Mouse (Mus musculus) NIH3T3 (cell line): ENCODE data around the gene Wdr92.
A peak's percentile ranks its signal among the peaks of the same experiment; 100 is the strongest.

Source experiments
- DNase-seq: peaks from one replicate; pipeline ENCODE4 v3.0.0-alpha.2; 2012; ENCODE audit warnings: low read depth

The Wdr92 gene

GRCm38 (mm10) chr11:17181807-17182206, at the start of gene Wdr92:
Gene Wdr92 (plus strand): TSS chr11:17182107.
- no peak for DNase-seq

- DNase-seq = no peak
These were observed 46.3 kb upstream of the Wdr92 start for GRCm38 (mm10) chr11:17135638-17136037.

- DNase-seq = no peak
These were observed 43.4 kb upstream of the Wdr92 start for GRCm38 (mm10) chr11:17138306-17139033.

GRCm38 (mm10) chr11:17158858-17159737, 22.8 kb upstream of the Wdr92 start, which contains the start of gene Ppp3r1:
Gene Ppp3r1 (plus strand): TSS chr11:17159263.
- peak; percentile 99 for DNase-seq

GRCm38 (mm10) chr11:17159738-17160241, 22.1 kb upstream of the Wdr92 start:
- peak; percentile 47 for DNase-seq

- DNase-seq = peak; percentile 81
These were observed 21.7 kb upstream of the Wdr92 start for GRCm38 (mm10) chr11:17160242-17160641.

- no peak for DNase-seq
These were observed 18.0 kb upstream of the Wdr92 start for GRCm38 (mm10) chr11:17163956-17164355.

GRCm38 (mm10) chr11:17166627-17167026, 15.3 kb upstream of the Wdr92 start:
- no peak for DNase-seq

GRCm38 (mm10) chr11:17169262-17169661, 12.6 kb upstream of the Wdr92 start:
- no peak for DNase-seq

- no peak for DNase-seq
These were observed 10.8 kb upstream of the Wdr92 start for GRCm38 (mm10) chr11:17170938-17171729.

GRCm38 (mm10) chr11:17172300-17172699, 9.6 kb upstream of the Wdr92 start:
- no peak for DNase-seq

GRCm38 (mm10) chr11:17176638-17177037, 5.3 kb upstream of the Wdr92 start:
- DNase-seq = peak; percentile 43

GRCm38 (mm10) chr11:17180753-17181152, 1.2 kb upstream of the Wdr92 start:
- DNase-seq = no peak

- no peak for DNase-seq
These were observed 1.3 kb downstream of the Wdr92 start for GRCm38 (mm10) chr11:17183165-17183564.

- DNase-seq = no peak
These were observed 5.7 kb downstream of the Wdr92 start for GRCm38 (mm10) chr11:17187649-17188048.

- no peak for DNase-seq
These were observed 6.9 kb downstream of the Wdr92 start for GRCm38 (mm10) chr11:17188786-17189185.

- no peak for DNase-seq
These were observed 10.4 kb downstream of the Wdr92 start for GRCm38 (mm10) chr11:17192151-17192844.

GRCm38 (mm10) chr11:17199170-17199569, 17.3 kb downstream of the Wdr92 start:
- DNase-seq = no peak

GRCm38 (mm10) chr11:17199840-17200501, 18.1 kb downstream of the Wdr92 start:
- DNase-seq = peak; percentile 45

- DNase-seq = peak; percentile 55
These were observed 19.0 kb downstream of the Wdr92 start for GRCm38 (mm10) chr11:17200936-17201335.

GRCm38 (mm10) chr11:17202481-17202880, 20.6 kb downstream of the Wdr92 start:
- DNase-seq = no peak
